Mouse (Mus musculus) spleen, adult 12 weeks (tissue): Measurements from ENCODE around the gene Map4k2.
"Not testable (repeated sequence)": the region's sequence is repeated elsewhere in the genome, so short reads cannot be mapped to it uniquely, and the experiment has no call there.

Experiments
- DNase-seq: peaks from one replicate; pipeline ENCODE4 v3.0.0; 2022; ENCODE audit warnings: low spot score

Gene Map4k2

GRCm38 (mm10) chr19:6340524-6341452, at the start of gene Map4k2:
TSS of gene Map4k2 (plus strand) at chr19:6341135.
- peak; percentile 84 for DNase-seq

GRCm38 (mm10) chr19:6292262-6292661, 48.7 kb upstream of the Map4k2 start:
- DNase-seq, result no peak

GRCm38 (mm10) chr19:6294301-6294700, 46.6 kb upstream of the Map4k2 start:
- no peak for DNase-seq

- no peak for DNase-seq
Observed at GRCm38 (mm10) chr19:6296551-6297210, 44.3 kb upstream of the Map4k2 start.

- no peak for DNase-seq
Observed at GRCm38 (mm10) chr19:6297641-6298040, 43.3 kb upstream of the Map4k2 start.

GRCm38 (mm10) chr19:6299003-6299402, 41.9 kb upstream of the Map4k2 start:
- no peak for DNase-seq

GRCm38 (mm10) chr19:6299450-6300267, 41.3 kb upstream of the Map4k2 start:
- DNase-seq, result no peak

- peak; percentile 51 for DNase-seq
Observed at GRCm38 (mm10) chr19:6300402-6300841, 40.5 kb upstream of the Map4k2 start.

GRCm38 (mm10) chr19:6302114-6302513, 38.8 kb upstream of the Map4k2 start:
- DNase-seq, result no peak

- DNase-seq, result no peak
Observed at GRCm38 (mm10) chr19:6302522-6302921, 38.4 kb upstream of the Map4k2 start.

GRCm38 (mm10) chr19:6303831-6304230, 37.1 kb upstream of the Map4k2 start:
- DNase-seq, result no peak

- peak; percentile 83 for DNase-seq
Observed at GRCm38 (mm10) chr19:6304787-6305516, 36.0 kb upstream of the Map4k2 start.

- DNase-seq, result no peak
Observed at GRCm38 (mm10) chr19:6305517-6306115, 35.3 kb upstream of the Map4k2 start.

GRCm38 (mm10) chr19:6306137-6306551, 34.8 kb upstream of the Map4k2 start, which contains the start of gene Cdc42bpg:
TSS of gene Cdc42bpg (plus strand) at chr19:6306456.
- peak; percentile 75 for DNase-seq

- peak; percentile 73 for DNase-seq
Observed at GRCm38 (mm10) chr19:6306586-6306985, 34.3 kb upstream of the Map4k2 start.

- DNase-seq, result no peak
Observed at GRCm38 (mm10) chr19:6307733-6308531, 33.0 kb upstream of the Map4k2 start.

GRCm38 (mm10) chr19:6310181-6310580, 30.8 kb upstream of the Map4k2 start:
- no peak for DNase-seq

- not testable (repeated sequence) for DNase-seq
Observed at GRCm38 (mm10) chr19:6311783-6312182, 29.2 kb upstream of the Map4k2 start.

- DNase-seq, result no peak
Observed at GRCm38 (mm10) chr19:6313796-6314195, 27.1 kb upstream of the Map4k2 start.

GRCm38 (mm10) chr19:6314513-6314912, 26.4 kb upstream of the Map4k2 start:
- DNase-seq, result no peak
